Mouse (Mus musculus) brain, embryonic 14.5 days (tissue): ENCODE measurements around the gene Nap1l4.

Experiments
- CTCF ChIP-seq: fragments of 200-500 bp; IDR thresholded peaks from 2 replicates; pipeline ENCODE4 v1.5.1; 2012; ENCODE audit warnings: inconsistent platforms, mild to moderate bottlenecking, moderate library complexity, borderline replicate concordance; ENCODE audit not compliant: insufficient read depth, insufficient read length; ENCODE audit errors: extremely low read depth
- POLR2A ChIP-seq: fragments of 200-500 bp; IDR thresholded peaks from 2 replicates; pipeline ENCODE4 v1.6.1; 2012; ENCODE audit warnings: mild to moderate bottlenecking, inconsistent platforms, borderline replicate concordance; ENCODE audit not compliant: poor library complexity, insufficient read depth, insufficient read length, severe bottlenecking; ENCODE audit errors: extremely low read depth

- TF ChIP-seq CTCF (no peak), POLR2A (no peak)
Measured at GRCm38 (mm10) chr7:143475876-143476275, 73.0 kb downstream of the Nap1l4 start.
